Mouse (Mus musculus) MEL (cell line): ENCODE data around the gene Tm4sf20. TPM values are rescaled to one million over a fixed set of nuclear protein-coding genes. Genes with fewer than 3 reads are reported as not detected.

Experiments used
- DNase-seq: peaks from one replicate; pipeline ENCODE4 v3.0.0; 2011; ENCODE audit warnings: low read depth, low spot score
- H3K27ac ChIP-seq: 2 replicates; pipeline ENCODE4 v1.5.1; 2012; ENCODE audit warnings: low read depth, mild to moderate bottlenecking, control low read depth, low read length, moderate library complexity; ENCODE audit not compliant: control insufficient read depth
- H3K27me3 ChIP-seq, 2 experiments: fragments of 150-350 bp in 1 of 2; sonication (generic) in 1 of 2; 2 replicates each; pipeline ENCODE4 v1.6.1; 2012; ENCODE audit warnings: low read length in 2 of 2, mild to moderate bottlenecking in 2 of 2, improper control_type of control experiment in 1 of 2, moderate library complexity in 1 of 2; ENCODE audit not compliant: insufficient read depth in 2 of 2, control insufficient read depth in 1 of 2
- H3K36me3 ChIP-seq, 2 experiments: 2 replicates each; pipeline ENCODE4 v1.6.1; 2012 to 2014; ENCODE audit warnings: low read length in 2 of 2, improper control_type of control experiment in 1 of 2, inconsistent platforms in 1 of 2, mild to moderate bottlenecking in 1 of 2; ENCODE audit not compliant: insufficient read depth in 2 of 2, control insufficient read depth in 1 of 2
- H3K4me1 ChIP-seq, 2 experiments: fragments of 150-350 bp in 1 of 2; sonication (generic) in 1 of 2; 2 replicates each; pipeline ENCODE4 v1.6.1; 2012; ENCODE audit warnings: low read length in 2 of 2, improper control_type of control experiment in 1 of 2, mild to moderate bottlenecking in 1 of 2; ENCODE audit not compliant: insufficient read depth in 2 of 2, control insufficient read depth in 1 of 2
- H3K4me3 ChIP-seq, 2 experiments: fragments of 150-350 bp in 1 of 2; sonication (generic) in 1 of 2; 2 replicates each; pipeline ENCODE4 v1.5.1; 2012; ENCODE audit warnings: low read depth in 2 of 2, low read length in 2 of 2, mild to moderate bottlenecking in 2 of 2, moderate library complexity in 2 of 2, control low read depth in 1 of 2, improper control_type of control experiment in 1 of 2; ENCODE audit not compliant: control insufficient read depth in 1 of 2, insufficient read depth in 1 of 2
- H3K79me2 ChIP-seq: 2 replicates; pipeline ENCODE4 v1.6.1; 2012; ENCODE audit warnings: mild to moderate bottlenecking, low read length, moderate library complexity; ENCODE audit not compliant: control insufficient read depth, poor library complexity, insufficient read depth
- H3K9ac ChIP-seq: 2 replicates; pipeline ENCODE4 v1.6.1; 2012; ENCODE audit warnings: low read depth, mild to moderate bottlenecking, control low read depth, low read length, moderate library complexity; ENCODE audit not compliant: control insufficient read depth, poor library complexity, severe bottlenecking
- H3K9me3 ChIP-seq: fragments of 150-350 bp; sonication (generic); replicated peaks from 2 replicates; pipeline ENCODE4 v1.6.1; 2012; ENCODE audit warnings: mild to moderate bottlenecking, low read length, improper control_type of control experiment, moderate library complexity; ENCODE audit not compliant: insufficient read depth
- BHLHE40 ChIP-seq: IDR thresholded peaks from 2 replicates; pipeline ENCODE4 v1.6.1; 2012; ENCODE audit warnings: low read depth, mild to moderate bottlenecking, inconsistent platforms, low read length, improper control_type of control experiment, borderline replicate concordance
- CHD1 ChIP-seq: IDR thresholded peaks from 2 replicates; pipeline ENCODE4 v1.6.1; 2012; ENCODE audit warnings: low read depth, mild to moderate bottlenecking, inconsistent platforms, low read length, improper control_type of control experiment
- CHD2 ChIP-seq: IDR thresholded peaks from 2 replicates; pipeline ENCODE4 v1.6.1; 2011; ENCODE audit warnings: low read length, improper control_type of control experiment
- CTCF ChIP-seq, 3 experiments: IDR thresholded peaks in 2 of 3; conservative IDR thresholded peaks in 1 of 3; 2 replicates each; pipeline ENCODE4 v1.5.1; 2011 to 2012; ENCODE audit warnings: low read length in 3 of 3, low read depth in 2 of 3, mild to moderate bottlenecking in 2 of 3, improper control_type of control experiment in 1 of 3, inconsistent platforms in 1 of 3, mixed read lengths in 1 of 3, moderate library complexity in 1 of 3; ENCODE audit not compliant: control insufficient read depth in 1 of 3, insufficient read depth in 1 of 3, poor library complexity in 1 of 3, severe bottlenecking in 1 of 3
- E2F4 ChIP-seq: IDR thresholded peaks from 2 replicates; pipeline ENCODE4 v1.6.1; 2011; ENCODE audit warnings: low read depth, low read length, improper control_type of control experiment, borderline replicate concordance
- ELF1 ChIP-seq: IDR thresholded peaks from 2 replicates; pipeline ENCODE4 v1.6.1; 2014; ENCODE audit warnings: low read depth, mild to moderate bottlenecking, inconsistent platforms, low read length, improper control_type of control experiment, moderate library complexity
- EP300 ChIP-seq, 2 experiments: IDR thresholded peaks; 2 replicates each; pipeline ENCODE4 v1.6.1; 2011; ENCODE audit warnings: improper control_type of control experiment in 2 of 2, low read length in 2 of 2, low read depth in 1 of 2, mild to moderate bottlenecking in 1 of 2
- GABPA ChIP-seq: IDR thresholded peaks from 2 replicates; pipeline ENCODE4 v1.6.1; 2012; ENCODE audit warnings: low read depth, mild to moderate bottlenecking, inconsistent platforms, low read length, improper control_type of control experiment, moderate library complexity
- GATA1 ChIP-seq: IDR thresholded peaks from 2 replicates; pipeline ENCODE4 v1.6.1; 2011; ENCODE audit warnings: low read depth, low read length, improper control_type of control experiment
- HCFC1 ChIP-seq: IDR thresholded peaks from 2 replicates; pipeline ENCODE4 v1.6.1; 2012; ENCODE audit warnings: low read depth, mild to moderate bottlenecking, inconsistent platforms, low read length, improper control_type of control experiment, moderate library complexity
- JUND ChIP-seq: IDR thresholded peaks from 2 replicates; pipeline ENCODE4 v1.6.1; 2011; ENCODE audit warnings: low read depth, mild to moderate bottlenecking, improper control_type of control experiment, low read length
- MAX ChIP-seq: IDR thresholded peaks from 2 replicates; pipeline ENCODE4 v1.6.1; 2011; ENCODE audit warnings: low read length, improper control_type of control experiment
- MEF2A ChIP-seq: IDR thresholded peaks from 2 replicates; pipeline ENCODE4 v1.6.1; 2014; ENCODE audit warnings: low read depth, mild to moderate bottlenecking, inconsistent platforms, low read length, improper control_type of control experiment; ENCODE audit not compliant: poor library complexity, insufficient replicate concordance, severe bottlenecking; ENCODE audit errors: extremely low read depth
- MXI1 ChIP-seq: IDR thresholded peaks from 2 replicates; pipeline ENCODE4 v1.6.1; 2011; ENCODE audit warnings: mild to moderate bottlenecking, low read depth, low read length, improper control_type of control experiment
- MYC ChIP-seq: IDR thresholded peaks from 2 replicates; pipeline ENCODE4 v1.6.1; 2011; ENCODE audit warnings: low read depth, mild to moderate bottlenecking, low read length, improper control_type of control experiment, moderate library complexity
- NRF1 ChIP-seq: IDR thresholded peaks from 2 replicates; pipeline ENCODE4 v1.6.1; 2014; ENCODE audit warnings: low read depth, mild to moderate bottlenecking, inconsistent platforms, low read length, improper control_type of control experiment, moderate library complexity; ENCODE audit not compliant: poor library complexity, insufficient read depth, severe bottlenecking
- POLR2AphosphoS2 ChIP-seq: IDR thresholded peaks from 2 replicates; pipeline ENCODE4 v1.6.1; 2011; ENCODE audit warnings: low read length, improper control_type of control experiment
- POLR2AphosphoS5 ChIP-seq: IDR thresholded peaks from 2 replicates; pipeline ENCODE4 v1.6.1; 2012; ENCODE audit warnings: low read depth, borderline replicate concordance, mild to moderate bottlenecking, inconsistent platforms, low read length, moderate library complexity, mixed read lengths
- SIN3A ChIP-seq: IDR thresholded peaks from 2 replicates; pipeline ENCODE4 v1.6.1; 2012; ENCODE audit warnings: low read length, improper control_type of control experiment, inconsistent platforms
- SMC3 ChIP-seq: IDR thresholded peaks from 2 replicates; pipeline ENCODE4 v1.6.1; 2011; ENCODE audit warnings: low read depth, low read length, improper control_type of control experiment
- TAL1 ChIP-seq: IDR thresholded peaks from 2 replicates; pipeline ENCODE4 v1.6.1; 2012; ENCODE audit warnings: mild to moderate bottlenecking, inconsistent platforms, low read length, moderate library complexity, mixed read lengths
- TBP ChIP-seq: IDR thresholded peaks from 2 replicates; pipeline ENCODE4 v1.8.0; 2011; ENCODE audit warnings: low read depth, low read length, improper control_type of control experiment
- UBTF ChIP-seq: IDR thresholded peaks from 2 replicates; pipeline ENCODE4 v1.6.1; 2012; ENCODE audit warnings: low read depth, mild to moderate bottlenecking, inconsistent platforms, low read length, improper control_type of control experiment, moderate library complexity, borderline replicate concordance; ENCODE audit not compliant: insufficient read depth
- USF2 ChIP-seq, 2 experiments: IDR thresholded peaks; 2 replicates each; pipeline ENCODE4 v1.6.1; 2011 to 2012; ENCODE audit warnings: improper control_type of control experiment in 2 of 2, low read length in 2 of 2, borderline replicate concordance in 1 of 2, inconsistent platforms in 1 of 2, low read depth in 1 of 2, mild to moderate bottlenecking in 1 of 2; ENCODE audit not compliant: insufficient read depth in 1 of 2
- ZC3H11A ChIP-seq: IDR thresholded peaks from 2 replicates; pipeline ENCODE4 v1.6.1; 2012; ENCODE audit warnings: low read depth, mild to moderate bottlenecking, inconsistent platforms, low read length, improper control_type of control experiment
- polyA plus RNA-seq, 2 experiments: library from polyadenylated mRNA; stranded (reverse) in 1 of 2; unstranded in 1 of 2; fragments of >175 nt in 1 of 2; fragments of >200 nt in 1 of 2; gene quantifications; 2 replicates each; pipeline versions ENCODE4 v1.2.1 to v1.2.4; 2012; ENCODE audit warnings: low replicate concordance in 2 of 2, low read depth in 1 of 2; ENCODE audit not compliant: insufficient read length in 2 of 2, insufficient read depth in 1 of 2, missing spikeins in 1 of 2
- total RNA-seq: library from RNA; depleted of rRNA; stranded (reverse); fragments of 300-350 nt; gene quantifications from 2 replicates; pipeline ENCODE4 v1.2.3, GENCODE M21; 2012

Gene Tm4sf20
- total and polyA plus RNA-seq, 3 experiments, result not detected

DNA sequence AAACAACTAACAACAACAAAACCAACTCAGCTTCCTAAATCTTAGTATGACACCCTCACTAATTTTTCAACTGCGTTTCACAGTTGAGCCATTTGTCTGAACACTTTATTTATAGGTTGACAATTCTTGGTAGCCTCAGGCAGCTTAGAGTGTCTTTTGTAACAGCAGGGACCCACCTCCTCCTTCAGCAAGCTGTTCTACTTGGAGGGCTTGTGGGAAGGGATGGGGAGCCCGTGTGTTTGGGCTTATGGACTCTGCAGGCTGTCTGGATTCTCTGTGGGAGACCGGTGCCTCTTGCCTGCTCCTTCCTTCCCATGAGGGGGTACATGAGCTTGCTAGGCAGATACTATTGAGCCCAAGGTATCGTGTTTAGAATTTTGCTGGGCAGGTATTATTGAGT is 25.7 kb upstream of the Tm4sf20 start:
- no peaks in the 10 kb centered on the region for H3K36me3 ChIP-seq
- H3K79me2 ChIP-seq, result no peaks in the 10 kb centered on the region
- no peak overlapping the region for H3K27ac ChIP-seq
- no peak overlapping the region for H3K4me3 ChIP-seq
- TF ChIP-seq EP300 (IDR thresholded peaks at IDR 0.05; ENCODE audit: low read depth in 1 of 2, low read length in 2 of 2) (no peak), NRF1 (no peak), TAL1 (no peak), CHD1 (no peak), POLR2AphosphoS5 (no peak), POLR2AphosphoS2 (no peak), SIN3A (no peak), ELF1 (no peak), CHD2 (no peak), MYC (no peak), JUND (no peak)
- no peak for DNase-seq
- peaks cover 0 to 3% of the 10 kb centered on the region in 2 experiments; a peak in 1 of 4 replicates for H3K4me1 ChIP-seq
- no peaks in the 10 kb centered on the region for H3K9me3 ChIP-seq
- H3K27me3 ChIP-seq, result no peaks in the 10 kb centered on the region
- H3K9ac ChIP-seq, result no peak overlapping the region

- no peak for DNase-seq
- Histone ChIP-seq H3K4me3 (no peak overlapping the region), H3K9ac (no peak overlapping the region), H3K27me3 (no peaks in the 10 kb centered on the region), H3K9me3 (no peaks in the 10 kb centered on the region), H3K36me3 (no peaks in the 10 kb centered on the region), H3K4me1 (peaks cover 0 to 3% of the 10 kb centered on the region in 2 experiments; a peak in 1 of 4 replicates), H3K27ac (no peak overlapping the region), H3K79me2 (no peaks in the 10 kb centered on the region)
- TF ChIP-seq MEF2A (no peak), GABPA (no peak), GATA1 (no peak), SMC3 (no peak), UBTF (no peak)
These were observed 24.8 kb upstream of the Tm4sf20 start for GRCm38 (mm10) chr1:82793110-82793509.

- peak; percentile 39 for DNase-seq
- H3K4me3 ChIP-seq, result no peak overlapping the region
- H3K9me3 ChIP-seq, result no peaks in the 10 kb centered on the region
- no peaks in the 10 kb centered on the region for H3K27me3 ChIP-seq
- H3K9ac ChIP-seq, result no peak overlapping the region
- no peaks in the 10 kb centered on the region for H3K79me2 ChIP-seq
- no peak overlapping the region for H3K27ac ChIP-seq
- TF ChIP-seq GATA1 (no peak), HCFC1 (no peak), ZC3H11A (no peak), CHD1 (no peak), SMC3 (no peak), USF2 (IDR thresholded peaks at IDR 0.05; ENCODE audit: borderline replicate concordance in 1 of 2, insufficient read depth in 1 of 2, low read depth in 1 of 2, low read length in 2 of 2) (no peak), SIN3A (no peak), MXI1 (no peak), NRF1 (no peak), E2F4 (no peak), BHLHE40 (no peak), GABPA (no peak), TBP (no peak), MAX (no peak), CTCF (IDR thresholded peaks at IDR 0.05 in 2 of 3, conservative IDR thresholded peaks at IDR 0.05 in 1 of 3; ENCODE audit: control insufficient read depth in 1 of 3, insufficient read depth in 1 of 3, low read depth in 2 of 3, low read length in 3 of 3, poor library complexity in 1 of 3, severe bottlenecking in 1 of 3) (no peak)
- TF ChIP-seq, all 39 proteins: peak for 0
- Histone ChIP-seq H3K4me1 (peaks cover 0 to 6% of the 10 kb centered on the region in 2 experiments; a peak in 2 of 4 replicates), H3K36me3 (0 out of 4 replicates have a peak, but pooled peaks cover 0 to 2% of the 10 kb centered on the region in 2 experiments)
These were observed 24.0 kb upstream of the Tm4sf20 start for GRCm38 (mm10) chr1:82792238-82792637.
